Mouse (Mus musculus): Measurements from ENCODE around the gene Bbip1. TPM values are rescaled to one million over a fixed set of nuclear protein-coding genes. Genes with fewer than 3 reads are reported as not detected.

Gene Bbip1
- polyA plus RNA-seq, 1 experiment = 60.0 TPM

GRCm38 (mm10) chr19:53893711-53894171 lies 50.7 kb downstream of the Bbip1 start:
- peaks cover 3% of the 10 kb centered on the region; the same call in 1 of the 2 replicates for H3K4me1 ChIP-seq (ENCODE audit: control insufficient read depth, insufficient read depth, low read length)
- TF ChIP-seq POLR2A (IDR thresholded peaks at IDR 0.05; ENCODE audit: low read depth, low read length) (no peak), CTCF (IDR thresholded peaks at IDR 0.05; ENCODE audit: borderline replicate concordance, insufficient read depth, low read length) (no peak)
- no peak overlapping the region for H3K4me3 ChIP-seq (ENCODE audit: insufficient read depth, low read length)
- peak overlapping the region; percentile 53; the same call in 1 of the 2 replicates for H3K27ac ChIP-seq (ENCODE audit: insufficient read depth, low read length)

GRCm38 (mm10) chr19:53892838-53893359 lies 51.5 kb downstream of the Bbip1 start:
- H3K4me3 ChIP-seq (ENCODE audit: insufficient read depth, low read length) = no peak overlapping the region
- H3K4me1 ChIP-seq (ENCODE audit: control insufficient read depth, insufficient read depth, low read length) = peaks cover 3% of the 10 kb centered on the region; the same call in 1 of the 2 replicates
- peak overlapping the region; percentile 14; the same call in 1 of the 2 replicates for H3K27ac ChIP-seq (ENCODE audit: insufficient read depth, low read length)
- TF ChIP-seq POLR2A (IDR thresholded peaks at IDR 0.05; ENCODE audit: low read depth, low read length) (no peak), CTCF (IDR thresholded peaks at IDR 0.05; ENCODE audit: borderline replicate concordance, insufficient read depth, low read length) (no peak)

- Histone ChIP-seq H3K27ac (ENCODE audit: insufficient read depth, low read length) (peak within 1 kb of the TSS; percentile 14; the same call in 1 of the 2 replicates), H3K4me3 (ENCODE audit: insufficient read depth, low read length) (no peak within 1 kb of the TSS), H3K4me1 (ENCODE audit: control insufficient read depth, insufficient read depth, low read length) (peaks cover 3% of the 10 kb centered on the region; the same call in 1 of the 2 replicates)
- no peak for TF ChIP-seq CTCF (IDR thresholded peaks at IDR 0.05; ENCODE audit: borderline replicate concordance, insufficient read depth, low read length)
- no peak for TF ChIP-seq POLR2A (IDR thresholded peaks at IDR 0.05; ENCODE audit: low read depth, low read length)
Measured at GRCm38 (mm10) chr19:53892061-53892460, 52.4 kb downstream of the Bbip1 start, which contains the start of gene Pdcd4. Gene Pdcd4 (plus strand): TSS chr19:53892231.

GRCm38 (mm10) chr19:53891569-53891968 lies 52.9 kb downstream of the Bbip1 start:
- no peak overlapping the region for H3K4me3 ChIP-seq (ENCODE audit: insufficient read depth, low read length)
- no peak overlapping the region for H3K27ac ChIP-seq (ENCODE audit: insufficient read depth, low read length)
- TF ChIP-seq POLR2A (IDR thresholded peaks at IDR 0.05; ENCODE audit: low read depth, low read length) (no peak), CTCF (IDR thresholded peaks at IDR 0.05; ENCODE audit: borderline replicate concordance, insufficient read depth, low read length) (no peak)
- peaks cover 3% of the 10 kb centered on the region; the same call in 1 of the 2 replicates for H3K4me1 ChIP-seq (ENCODE audit: control insufficient read depth, insufficient read depth, low read length)

GRCm38 (mm10) chr19:53890781-53891251 lies 53.6 kb downstream of the Bbip1 start:
- TF ChIP-seq CTCF (IDR thresholded peaks at IDR 0.05; ENCODE audit: borderline replicate concordance, insufficient read depth, low read length) (no peak), POLR2A (IDR thresholded peaks at IDR 0.05; ENCODE audit: low read depth, low read length) (no peak)
- Histone ChIP-seq H3K27ac (ENCODE audit: insufficient read depth, low read length) (no peak overlapping the region), H3K4me3 (ENCODE audit: insufficient read depth, low read length) (no peak overlapping the region), H3K4me1 (ENCODE audit: control insufficient read depth, insufficient read depth, low read length) (peaks cover 3% of the 10 kb centered on the region; the same call in 1 of the 2 replicates)

GRCm38 (mm10) chr19:53890274-53890673 lies 54.2 kb downstream of the Bbip1 start:
- TF ChIP-seq POLR2A (IDR thresholded peaks at IDR 0.05; ENCODE audit: low read depth, low read length) (no peak), CTCF (IDR thresholded peaks at IDR 0.05; ENCODE audit: borderline replicate concordance, insufficient read depth, low read length) (no peak)
- Histone ChIP-seq H3K4me3 (ENCODE audit: insufficient read depth, low read length) (no peak overlapping the region), H3K27ac (ENCODE audit: insufficient read depth, low read length) (no peak overlapping the region), H3K4me1 (ENCODE audit: control insufficient read depth, insufficient read depth, low read length) (peaks cover 3% of the 10 kb centered on the region; the same call in 1 of the 2 replicates)

GRCm38 (mm10) chr19:53889555-53889954 lies 54.9 kb downstream of the Bbip1 start:
- no peak for TF ChIP-seq CTCF (IDR thresholded peaks at IDR 0.05; ENCODE audit: borderline replicate concordance, insufficient read depth, low read length)
- no peak for TF ChIP-seq POLR2A (IDR thresholded peaks at IDR 0.05; ENCODE audit: low read depth, low read length)
- Histone ChIP-seq H3K4me3 (ENCODE audit: insufficient read depth, low read length) (no peak overlapping the region), H3K27ac (ENCODE audit: insufficient read depth, low read length) (no peak overlapping the region), H3K4me1 (ENCODE audit: control insufficient read depth, insufficient read depth, low read length) (peaks cover 3% of the 10 kb centered on the region; the same call in 1 of the 2 replicates)

GRCm38 (mm10) chr19:53888331-53888730 lies 56.1 kb downstream of the Bbip1 start:
- no peak overlapping the region for H3K4me3 ChIP-seq (ENCODE audit: insufficient read depth, low read length)
- TF ChIP-seq POLR2A (IDR thresholded peaks at IDR 0.05; ENCODE audit: low read depth, low read length) = no peak
- TF ChIP-seq CTCF (IDR thresholded peaks at IDR 0.05; ENCODE audit: borderline replicate concordance, insufficient read depth, low read length) = no peak
- H3K4me1 ChIP-seq (ENCODE audit: control insufficient read depth, insufficient read depth, low read length) = peaks cover 3% of the 10 kb centered on the region; the same call in 1 of the 2 replicates
- no peak overlapping the region for H3K27ac ChIP-seq (ENCODE audit: insufficient read depth, low read length)

- Histone ChIP-seq H3K4me1 (ENCODE audit: control insufficient read depth, insufficient read depth, low read length) (no peaks in the 10 kb centered on the region), H3K27ac (ENCODE audit: insufficient read depth, low read length) (no peak overlapping the region), H3K4me3 (ENCODE audit: insufficient read depth, low read length) (no peak overlapping the region)
- TF ChIP-seq POLR2A (IDR thresholded peaks at IDR 0.05; ENCODE audit: low read depth, low read length) (no peak), CTCF (IDR thresholded peaks at IDR 0.05; ENCODE audit: borderline replicate concordance, insufficient read depth, low read length) (no peak)
Measured at GRCm38 (mm10) chr19:53887822-53888221, 56.6 kb downstream of the Bbip1 start.
